Mouse (Mus musculus) CH12.LX (cell line): ENCODE data around the gene Frs2.

ENCODE experiments used
- BHLHE40 ChIP-seq: IDR thresholded peaks from 2 replicates; pipeline ENCODE4 v1.6.1; 2011; ENCODE audit warnings: mild to moderate bottlenecking, low read depth, low read length, improper control_type of control experiment
- CTCF ChIP-seq, 2 experiments: IDR thresholded peaks in 1 of 2; conservative IDR thresholded peaks in 1 of 2; 2 replicates each; pipeline ENCODE4 v1.5.1; 2011 to 2012; ENCODE audit warnings: low read depth in 2 of 2, low read length in 2 of 2, improper control_type of control experiment in 1 of 2, inconsistent platforms in 1 of 2, mild to moderate bottlenecking in 1 of 2, moderate library complexity in 1 of 2
- EP300 ChIP-seq: IDR thresholded peaks from 2 replicates; pipeline ENCODE4 v1.6.1; 2011; ENCODE audit warnings: low read length, improper control_type of control experiment
- JUN ChIP-seq: IDR thresholded peaks from 2 replicates; pipeline ENCODE4 v1.6.1; 2011; ENCODE audit warnings: low read depth, mild to moderate bottlenecking, low read length, improper control_type of control experiment, moderate library complexity; ENCODE audit not compliant: insufficient read depth
- MAFK ChIP-seq: IDR thresholded peaks from 2 replicates; pipeline ENCODE4 v1.6.1; 2011; ENCODE audit warnings: low read length, improper control_type of control experiment; ENCODE audit not compliant: insufficient replicate concordance
- MAX ChIP-seq: IDR thresholded peaks from 2 replicates; pipeline ENCODE4 v1.6.1; 2011; ENCODE audit warnings: low read length, improper control_type of control experiment
- POLR2A ChIP-seq: IDR thresholded peaks from 2 replicates; pipeline ENCODE4 v1.6.1; 2011; ENCODE audit warnings: low read depth, mild to moderate bottlenecking, improper control_type of control experiment, low read length
- POLR2AphosphoS2 ChIP-seq: IDR thresholded peaks from 2 replicates; pipeline ENCODE4 v1.6.1; 2011; ENCODE audit warnings: low read depth, low read length, improper control_type of control experiment
- RAD21 ChIP-seq: IDR thresholded peaks from 2 replicates; pipeline ENCODE4 v1.6.1; 2011; ENCODE audit warnings: low read depth, mild to moderate bottlenecking, low read length, improper control_type of control experiment, moderate library complexity

DNA sequence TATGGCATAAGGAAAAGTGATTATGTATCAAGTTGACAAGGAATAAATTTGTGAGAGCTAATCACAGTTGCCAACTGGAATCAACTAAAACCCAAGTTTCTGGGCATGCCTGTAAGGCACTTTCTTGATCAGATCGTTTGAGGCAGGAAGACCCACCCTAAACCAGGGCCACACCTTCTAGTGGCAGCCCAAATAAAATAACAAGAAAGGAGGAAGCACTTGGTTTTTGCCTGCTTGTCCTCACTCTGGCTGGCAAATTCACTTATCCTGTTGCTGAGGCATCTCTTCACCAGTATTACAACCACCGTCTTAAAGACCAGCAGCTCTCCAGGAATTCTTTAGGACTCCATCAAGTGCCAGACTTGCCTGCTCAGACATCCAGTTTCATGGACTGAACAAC, 20.9 kb downstream of the Frs2 start:
- TF ChIP-seq JUN = no peak
- TF ChIP-seq CTCF (conservative IDR thresholded peaks at IDR 0.05 in 1 of 2, IDR thresholded peaks at IDR 0.05 in 1 of 2; ENCODE audit: low read depth in 2 of 2, low read length in 2 of 2) = no peak
- TF ChIP-seq MAFK = no peak
- no peak for TF ChIP-seq EP300
- TF ChIP-seq POLR2A = no peak
- TF ChIP-seq RAD21 = no peak
- TF ChIP-seq MAX = no peak
- no peak for TF ChIP-seq BHLHE40
- no peak for TF ChIP-seq POLR2AphosphoS2
